Mouse (Mus musculus) embryonic facial prominence, embryonic 13.5 days (tissue): ENCODE data around the gene Flot2. TPM values are rescaled to one million over a fixed set of nuclear protein-coding genes. Genes with fewer than 3 reads are reported as not detected.
A peak's percentile ranks its signal among the peaks of the same experiment; 100 is the strongest.

Experiments used
- ATAC-seq: fragments of 200-750 bp; cut with Nextera tagmentation; 2 replicates; pipeline ENCODE4 v1.8.0; 2017; ENCODE audit warnings: low read depth; ENCODE audit not compliant: insufficient number of reproducible peaks, insufficient read depth, low FRiP score, low TSS enrichment
- H3K27ac ChIP-seq: fragments of 300-500 bp; sonication (generic); 2 replicates; pipeline ENCODE4 v1.5.1; 2015; ENCODE audit warnings: moderate library complexity, mild to moderate bottlenecking, inconsistent platforms
- H3K27me3 ChIP-seq: fragments of 300-500 bp; sonication (generic); 2 replicates; pipeline ENCODE4 v1.6.1; 2015; ENCODE audit warnings: mild to moderate bottlenecking, inconsistent platforms
- H3K36me3 ChIP-seq: fragments of 300-500 bp; sonication (generic); 2 replicates; pipeline ENCODE4 v1.6.1; 2015; ENCODE audit warnings: mild to moderate bottlenecking, inconsistent platforms
- H3K4me1 ChIP-seq: fragments of 300-500 bp; sonication (generic); 2 replicates; pipeline ENCODE4 v1.6.1; 2015; ENCODE audit warnings: inconsistent platforms
- H3K4me2 ChIP-seq: fragments of 300-500 bp; sonication (generic); 2 replicates; pipeline ENCODE4 v1.6.1; 2015; ENCODE audit warnings: moderate library complexity, mild to moderate bottlenecking, inconsistent platforms
- H3K4me3 ChIP-seq: fragments of 300-500 bp; sonication (generic); 2 replicates; pipeline ENCODE4 v1.5.1; 2015; ENCODE audit warnings: mild to moderate bottlenecking, inconsistent platforms
- H3K9ac ChIP-seq: fragments of 300-500 bp; sonication (generic); 2 replicates; pipeline ENCODE4 v1.6.1; 2015; ENCODE audit warnings: mild to moderate bottlenecking, inconsistent platforms
- H3K9me3 ChIP-seq: fragments of 300-500 bp; sonication (generic); 2 replicates; pipeline ENCODE4 v1.6.1; 2016; ENCODE audit warnings: inconsistent platforms
- WGBS: fragments of 180-500 bp; shearing (Covaris S2); methylation state at CpG from one replicate; pipeline ENCODE4 v1.1.7; 2015; ENCODE audit warnings: mixed read lengths; 5-methylcytosine and 5-hydroxymethylcytosine counted together
- polyA plus RNA-seq: library from polyadenylated mRNA; unstranded; fragments of >200 nt; fragmentation: Nextera tagmentation; extraction: Ambion mirVana; gene quantifications from 2 replicates; pipeline ENCODE4 v1.2.1, GENCODE M21; 2015

The Flot2 gene
- polyA plus RNA-seq, 1 experiment from 2014 or later = 49.4 TPM

DNA sequence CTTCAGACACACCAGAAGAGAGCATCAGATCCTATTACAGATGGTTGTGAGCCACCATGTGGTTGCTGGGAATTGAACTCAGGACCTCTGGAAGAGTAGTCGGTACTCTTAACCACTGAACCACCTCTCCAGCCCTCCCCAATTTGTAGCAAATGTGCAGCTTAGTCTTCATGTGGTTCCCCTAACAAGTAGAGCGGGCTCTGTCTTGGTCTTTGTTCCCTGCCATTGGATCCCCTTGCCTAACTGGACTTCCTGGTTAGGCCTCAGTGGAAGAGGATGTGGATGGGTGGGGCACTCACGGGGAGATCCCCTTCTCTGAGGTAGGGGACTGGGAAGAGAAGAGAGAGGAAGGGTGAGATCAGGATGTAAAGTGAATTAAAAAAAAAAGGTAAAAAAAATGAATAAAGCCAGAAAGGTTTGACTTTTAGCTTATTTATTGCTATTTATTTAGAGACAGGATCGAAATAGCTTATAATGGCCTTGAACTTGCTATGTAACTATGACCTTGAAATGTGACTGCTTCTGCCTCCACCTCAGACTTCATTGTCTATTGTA, 49.3 kb downstream of the Flot2 start:
- no peaks in the 10 kb centered on the region; the same call in 1 of the 2 replicates for H3K27me3 ChIP-seq
- H3K27ac ChIP-seq = no peak overlapping the region
- H3K9ac ChIP-seq = no peak overlapping the region
- ATAC-seq = no peak
- no peaks in the 10 kb centered on the region for H3K36me3 ChIP-seq
- H3K9me3 ChIP-seq = no peaks in the 10 kb centered on the region
- H3K4me3 ChIP-seq = no peak overlapping the region
- WGBS = 68% methylated on average over 4 of the region's 4 CpGs
- H3K4me1 ChIP-seq = no peaks in the 10 kb centered on the region
- no peak overlapping the region for H3K4me2 ChIP-seq

DNA sequence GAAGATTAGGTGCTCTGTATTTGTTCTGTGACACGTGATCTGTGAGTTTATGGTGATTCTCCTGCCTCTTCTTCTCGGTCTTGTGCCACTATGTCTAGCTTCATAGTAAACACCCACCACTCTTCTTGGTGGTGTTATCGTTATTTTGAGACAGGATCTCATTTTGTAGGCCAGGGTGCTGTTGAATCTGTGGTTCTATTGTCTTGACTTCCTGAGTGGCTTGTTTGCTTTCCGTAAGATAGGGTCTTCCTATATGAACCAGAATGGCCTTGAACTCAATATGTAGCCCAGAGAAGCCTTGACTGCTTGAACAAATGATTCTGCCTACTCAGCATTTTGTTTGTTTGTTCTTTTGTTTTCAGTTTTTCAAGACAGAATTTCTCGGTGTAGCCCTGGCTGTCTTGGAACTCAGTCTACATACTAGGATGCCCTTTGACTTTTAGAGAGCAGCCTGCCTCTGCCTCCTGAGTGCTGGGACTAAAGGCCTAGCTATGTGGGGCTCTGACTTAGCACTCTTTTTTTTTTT, 50.1 kb downstream of the Flot2 start:
- no peak for ATAC-seq
- whole genome bisulfite sequencing = 87% methylated on average over 5 of the region's 5 CpGs
- no peak overlapping the region for H3K9ac ChIP-seq
- no peaks in the 10 kb centered on the region for H3K4me1 ChIP-seq
- no peak overlapping the region for H3K4me3 ChIP-seq
- H3K27ac ChIP-seq = no peak overlapping the region
- H3K4me2 ChIP-seq = no peak overlapping the region
- H3K9me3 ChIP-seq = no peaks in the 10 kb centered on the region
- no peaks in the 10 kb centered on the region for H3K36me3 ChIP-seq
- no peaks in the 10 kb centered on the region; the same call in 1 of the 2 replicates for H3K27me3 ChIP-seq

DNA sequence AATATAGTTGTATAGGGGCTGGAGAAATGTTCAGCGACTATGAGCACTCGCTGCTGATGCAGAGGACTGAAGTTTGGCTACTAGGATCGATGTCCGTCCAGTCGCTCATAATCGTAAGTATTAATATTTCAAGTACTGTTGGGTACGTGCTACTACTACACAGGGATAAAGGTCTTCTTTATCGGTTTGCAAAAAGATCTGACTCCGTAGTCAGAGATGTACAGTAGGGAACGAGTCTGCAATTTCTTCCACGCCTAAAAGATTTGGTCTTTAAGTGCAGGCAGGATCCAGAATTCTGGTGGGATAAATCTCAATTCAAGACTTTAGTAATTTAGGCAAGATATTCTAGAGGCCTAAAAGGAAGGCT, 56.4 kb downstream of the Flot2 start:
- Histone ChIP-seq H3K9ac (peak overlapping the region; percentile 88), H3K36me3 (no peaks in the 10 kb centered on the region), H3K4me1 (peaks cover 21% of the 10 kb centered on the region), H3K4me3 (peak overlapping the region; percentile 85), H3K27me3 (no peaks in the 10 kb centered on the region), H3K27ac (peak overlapping the region; percentile 57), H3K4me2 (peak overlapping the region; percentile 91), H3K9me3 (no peaks in the 10 kb centered on the region)
- no peak for ATAC-seq
- WGBS = 49% methylated on average over 11 of the region's 11 CpGs

DNA sequence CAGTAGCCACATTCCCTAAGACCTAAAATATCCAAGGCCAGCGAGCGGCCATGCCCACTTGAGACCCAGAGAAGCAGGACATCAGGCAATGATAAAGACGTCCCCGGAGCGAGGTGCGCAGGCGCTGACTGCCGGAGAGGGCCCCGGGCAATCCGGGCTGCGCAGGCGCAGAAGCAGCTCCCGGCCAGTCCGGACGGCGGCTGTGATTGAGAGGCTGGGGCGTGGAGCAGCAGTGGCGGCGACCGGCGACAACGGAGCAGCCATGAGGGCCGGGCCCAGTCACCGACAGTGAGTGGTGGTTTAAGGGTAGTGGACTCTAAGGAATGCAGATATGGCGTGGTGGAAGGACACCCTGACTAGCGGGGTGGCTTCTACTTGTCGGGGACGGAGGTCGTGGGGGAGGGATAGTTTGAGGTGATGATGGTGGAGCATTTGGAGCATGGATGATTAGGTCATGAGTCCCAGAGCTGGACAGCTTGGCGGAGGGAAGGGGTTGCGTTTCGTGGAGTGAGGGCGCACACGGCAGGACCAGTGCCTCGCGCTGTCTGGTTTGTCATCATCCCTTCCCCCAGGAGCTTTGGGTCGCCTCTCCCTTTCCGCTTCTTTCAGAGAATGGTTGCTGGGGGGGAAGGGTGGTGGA, 56.9 kb downstream of the Flot2 start, which contains the start of gene Fam222b:
TSS of gene Fam222b (plus strand) at position 157 of the 640 bp plus-strand sequence.
- H3K36me3 ChIP-seq = no peaks in the 10 kb centered on the region
- peak within 1 kb of the TSS; percentile 91 for H3K4me2 ChIP-seq
- H3K4me3 ChIP-seq = peak within 1 kb of the TSS; percentile 85
- peak; percentile 76; the same call in 1 of the 2 replicates for ATAC-seq
- no peaks in the 10 kb centered on the region for H3K9me3 ChIP-seq
- WGBS = under 1% methylated on average over 38 of the region's 38 CpGs
- peak within 1 kb of the TSS; percentile 88 for H3K9ac ChIP-seq
- no peaks in the 10 kb centered on the region for H3K27me3 ChIP-seq
- peak within 1 kb of the TSS; percentile 57 for H3K27ac ChIP-seq
- peaks cover 21% of the 10 kb centered on the region for H3K4me1 ChIP-seq

DNA sequence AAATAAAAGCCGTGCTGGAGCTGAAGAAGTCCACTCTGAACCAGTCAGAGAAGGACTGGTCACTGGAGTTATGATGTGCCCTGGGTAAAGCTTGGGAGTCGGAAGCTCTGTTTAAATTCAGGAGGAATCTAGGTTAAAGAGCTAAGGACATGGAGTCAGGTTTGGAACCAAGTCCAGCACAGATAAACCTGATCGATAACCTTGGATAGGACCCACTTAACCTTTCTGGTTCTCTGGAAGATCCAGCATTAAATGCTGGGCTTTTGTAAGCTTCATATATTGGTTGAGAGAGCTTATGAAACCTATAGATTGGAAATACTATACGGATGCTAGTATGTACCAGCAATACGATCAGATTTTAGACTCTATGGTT, 57.4 kb downstream of the Flot2 start:
- ATAC-seq = no peak
- 15% methylated on average over 5 of the region's 5 CpGs for WGBS
- peak overlapping the region; percentile 57; the same call in 1 of the 2 replicates for H3K27ac ChIP-seq

DNA sequence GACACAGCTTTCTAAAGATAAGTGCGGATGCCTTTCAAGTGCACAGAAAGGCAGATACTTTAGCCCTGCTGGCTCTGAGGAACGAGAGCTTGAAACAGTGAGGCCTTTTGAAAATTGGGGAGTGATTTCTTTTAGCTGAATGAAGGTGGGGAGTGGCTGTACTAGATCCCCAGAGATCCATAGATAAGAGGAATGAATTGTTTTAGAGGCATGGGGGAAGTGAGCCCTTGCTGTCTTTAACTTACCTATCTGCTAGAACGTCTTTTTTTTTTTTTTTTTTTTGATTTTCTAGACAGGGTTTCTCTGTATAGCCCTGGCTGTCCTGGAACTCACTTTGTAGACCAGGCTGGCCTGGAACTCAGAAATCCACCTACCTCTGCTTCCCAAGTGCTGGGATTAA, 59.3 kb downstream of the Flot2 start:
- peak overlapping the region; percentile 54; the same call in 1 of the 2 replicates for H3K9ac ChIP-seq
- WGBS = 27% methylated on average over 3 of the region's 3 CpGs

More for the DNA sequence above, 57.4 kb downstream of the Flot2 start:
- Histone ChIP-seq H3K4me3 (peak overlapping the region; percentile 85), H3K4me2 (peak overlapping the region; percentile 91), H3K9me3 (no peaks in the 10 kb centered on the region), H3K4me1 (peaks cover 21% of the 10 kb centered on the region), H3K27me3 (no peaks in the 10 kb centered on the region), H3K36me3 (no peaks in the 10 kb centered on the region), H3K9ac (peak overlapping the region; percentile 88)

DNA sequence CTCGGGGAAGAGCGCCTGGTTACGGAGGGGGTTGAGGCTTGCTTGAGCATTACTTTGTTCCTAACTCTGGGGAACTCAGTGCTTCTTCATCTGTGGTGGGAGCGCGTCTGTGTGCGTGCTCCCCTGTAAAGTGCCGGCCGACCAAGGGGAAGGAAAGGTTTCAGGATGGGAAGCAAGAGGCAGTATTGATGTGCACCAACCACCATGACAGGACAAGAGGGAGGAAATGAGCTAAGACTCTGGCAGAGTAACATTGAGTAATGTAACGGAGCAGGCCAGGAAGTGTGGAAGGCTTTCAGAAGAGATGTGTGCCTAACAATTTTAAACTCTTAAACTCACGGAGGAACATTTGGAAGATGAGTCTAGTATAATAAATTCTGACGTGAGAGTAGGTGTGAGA, 63.0 kb downstream of the Flot2 start:
- no peak for ATAC-seq

More for the DNA sequence above, 59.3 kb downstream of the Flot2 start:
- Histone ChIP-seq H3K9me3 (no peaks in the 10 kb centered on the region), H3K4me1 (peaks cover 21% of the 10 kb centered on the region), H3K4me2 (peak overlapping the region; percentile 38), H3K4me3 (peak overlapping the region; percentile 4; the same call in 1 of the 2 replicates), H3K36me3 (0 out of 2 replicates have a peak, but pooled peaks cover 6% of the 10 kb centered on the region), H3K27me3 (no peaks in the 10 kb centered on the region), H3K27ac (peak overlapping the region; percentile 3; the same call in 1 of the 2 replicates)
- no peak for ATAC-seq

DNA sequence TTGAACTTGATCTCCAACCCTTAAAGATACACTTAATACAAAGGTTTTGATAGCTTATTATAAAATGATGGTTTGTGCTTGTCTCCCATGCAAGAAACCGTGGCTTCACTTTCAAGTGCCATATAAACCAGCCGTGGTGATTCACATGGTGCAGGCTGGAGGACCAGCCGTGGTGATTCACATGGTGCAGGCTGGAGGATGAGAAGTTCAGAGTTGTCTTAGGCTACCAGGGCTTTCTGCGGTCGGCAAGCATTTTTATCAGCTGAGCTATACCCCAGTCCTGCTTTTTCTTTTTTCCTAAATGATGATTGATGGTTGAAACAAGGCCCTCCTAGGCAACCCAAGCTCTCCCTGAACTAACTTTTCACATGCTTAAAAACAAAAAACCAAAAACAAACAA, 64.4 kb downstream of the Flot2 start:
- Histone ChIP-seq H3K27ac (no peak overlapping the region), H3K4me3 (no peak overlapping the region), H3K4me1 (peaks cover 4% of the 10 kb centered on the region; the same call in 1 of the 2 replicates), H3K27me3 (no peaks in the 10 kb centered on the region), H3K4me2 (no peak overlapping the region), H3K9me3 (no peaks in the 10 kb centered on the region), H3K9ac (no peak overlapping the region), H3K36me3 (peaks cover 14% of the 10 kb centered on the region)
- ATAC-seq = no peak
- 91% methylated on average over 5 of the region's 5 CpGs for WGBS

More for the DNA sequence above, 63.0 kb downstream of the Flot2 start:
- 86% methylated on average over 11 of the region's 11 CpGs for WGBS
- peaks cover 15% of the 10 kb centered on the region for H3K4me1 ChIP-seq
- no peaks in the 10 kb centered on the region for H3K9me3 ChIP-seq
- no peak overlapping the region for H3K4me2 ChIP-seq
- H3K9ac ChIP-seq = no peak overlapping the region
- no peak overlapping the region for H3K4me3 ChIP-seq
- H3K36me3 ChIP-seq = 0 out of 2 replicates have a peak, but pooled peaks cover 6% of the 10 kb centered on the region
- no peak overlapping the region for H3K27ac ChIP-seq
- no peaks in the 10 kb centered on the region for H3K27me3 ChIP-seq

DNA sequence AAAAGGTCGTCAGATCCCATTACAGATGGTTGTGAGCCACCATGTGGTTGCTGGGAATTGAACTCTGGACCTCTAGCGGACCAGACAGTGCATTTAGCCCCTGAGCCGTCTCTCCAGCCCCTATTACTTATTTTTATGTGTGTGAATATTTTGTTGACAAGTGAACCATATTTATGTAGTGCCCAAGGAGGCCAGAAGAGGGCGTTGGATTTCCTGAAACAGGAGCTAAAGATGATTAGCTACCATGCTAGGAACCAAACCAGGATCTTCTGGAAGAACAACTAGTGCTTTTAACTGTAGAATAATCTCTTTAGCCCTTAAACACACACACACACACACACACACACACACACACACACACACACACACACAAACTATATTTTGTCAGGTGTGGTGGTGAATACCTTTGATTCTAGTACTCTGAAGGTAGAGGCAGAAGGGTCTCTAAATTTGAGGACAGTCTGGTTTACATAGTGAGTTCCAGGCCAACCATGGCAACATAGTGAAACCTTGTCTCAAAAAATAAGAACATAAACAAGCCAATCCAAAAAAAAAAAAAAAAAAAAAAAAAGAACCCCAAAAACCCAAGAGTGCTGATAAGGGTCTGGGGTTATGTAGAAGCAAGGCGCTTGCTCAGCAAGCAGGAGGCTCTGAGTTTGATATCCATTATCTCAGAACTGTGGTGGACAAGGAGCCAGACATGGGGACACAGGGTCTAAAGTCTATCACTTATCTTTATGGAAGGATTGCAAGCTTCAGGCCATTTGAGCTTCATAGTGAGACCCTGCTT, 65.4 kb downstream of the Flot2 start:
- no peak overlapping the region for H3K4me3 ChIP-seq
- H3K4me1 ChIP-seq = no peaks in the 10 kb centered on the region
- H3K27ac ChIP-seq = no peak overlapping the region
- H3K27me3 ChIP-seq = no peaks in the 10 kb centered on the region
- no peak overlapping the region for H3K4me2 ChIP-seq
- H3K36me3 ChIP-seq = peaks cover 23% of the 10 kb centered on the region
- no peak for ATAC-seq
- no peak overlapping the region for H3K9ac ChIP-seq
- H3K9me3 ChIP-seq = no peaks in the 10 kb centered on the region
- 65% methylated on average over 5 of the region's 5 CpGs for WGBS

DNA sequence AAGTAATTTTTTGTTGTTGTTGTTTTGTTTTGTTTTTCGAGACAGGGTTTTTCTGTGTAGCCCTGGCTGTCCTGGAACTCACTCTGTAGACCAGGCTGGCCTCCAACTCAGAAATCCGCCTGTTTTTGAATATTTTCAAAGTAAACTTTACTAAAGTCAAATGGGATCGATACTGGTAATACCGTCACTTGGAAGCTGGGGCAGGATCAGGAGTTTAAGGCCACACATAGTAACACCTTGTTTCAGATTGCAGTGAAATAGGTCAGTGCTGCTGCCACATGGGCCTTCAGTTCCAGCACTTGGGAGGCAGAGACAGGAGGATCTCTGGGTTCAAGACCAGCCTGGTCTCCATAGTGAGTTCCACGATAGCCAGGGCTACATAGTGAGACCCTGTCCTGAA, 66.8 kb downstream of the Flot2 start:
- no peak overlapping the region for H3K27ac ChIP-seq

More for the DNA sequence above, 66.8 kb downstream of the Flot2 start:
- H3K4me3 ChIP-seq = no peak overlapping the region
- H3K27me3 ChIP-seq = no peaks in the 10 kb centered on the region
- no peak overlapping the region for H3K4me2 ChIP-seq
- H3K4me1 ChIP-seq = no peaks in the 10 kb centered on the region
- ATAC-seq = no peak
- no peaks in the 10 kb centered on the region for H3K9me3 ChIP-seq
- WGBS = 92% methylated on average over 5 of the region's 5 CpGs
- no peak overlapping the region for H3K9ac ChIP-seq
- H3K36me3 ChIP-seq = peaks cover 23% of the 10 kb centered on the region
